Mouse (Mus musculus) left cerebral cortex, postnatal 4 days (tissue): ENCODE results near the gene Kcnk18. TPM values are rescaled to one million over a fixed set of nuclear protein-coding genes. Genes with fewer than 3 reads are reported as not detected.
A peak's percentile ranks its signal among the peaks of the same experiment; 100 is the strongest.

Experiments
- DNase-seq: peaks from one replicate; pipeline ENCODE4 v3.0.0-alpha.2; 2022
- intact Hi-C: fragments of 180-260 bp; cut with DNase I; formaldehyde crosslinking; loops from one replicate; pipeline ENCODE4 v1.15.1; 2025
- total RNA-seq, 2 experiments: library from RNA; stranded (reverse); gene quantifications; 2 replicates each; pipeline ENCODE4 v1.2.3; 2021

Kcnk18 gene
- not detected for total RNA-seq

- intact Hi-C loops = no loop called here
- no peak for DNase-seq
Observed at GRCm38 (mm10) chr19:59218991-59219390, at the start of gene Kcnk18. TSS of gene Kcnk18 (plus strand) at chr19:59219214.

GRCm38 (mm10) chr19:59169936-59170765 lies 48.9 kb upstream of the Kcnk18 start, which contains the start of gene Vax1:
TSS of gene Vax1 (minus strand) at chr19:59170056.
- intact Hi-C loops = no loop called here
- no peak for DNase-seq

- intact Hi-C loops = no loop called here
- DNase-seq = no peak
Observed at GRCm38 (mm10) chr19:59170766-59171095, 48.3 kb upstream of the Kcnk18 start.

GRCm38 (mm10) chr19:59171151-59171870 lies 47.7 kb upstream of the Kcnk18 start:
- intact Hi-C loops = no loop called here
- no peak for DNase-seq

- DNase-seq = no peak
- intact Hi-C loops = no loop called here
Observed at GRCm38 (mm10) chr19:59171871-59172245, 47.2 kb upstream of the Kcnk18 start.

- intact Hi-C loops = no loop called here
- no peak for DNase-seq
Observed at GRCm38 (mm10) chr19:59172781-59173180, 46.2 kb upstream of the Kcnk18 start.

- intact Hi-C loops = no loop called here
- DNase-seq = no peak
Observed at GRCm38 (mm10) chr19:59173341-59174015, 45.5 kb upstream of the Kcnk18 start.

- no peak for DNase-seq
- intact Hi-C loops = no loop called here
Observed at GRCm38 (mm10) chr19:59184000-59184399, 35.0 kb upstream of the Kcnk18 start.

GRCm38 (mm10) chr19:59188981-59189380 lies 30.0 kb upstream of the Kcnk18 start:
- intact Hi-C loops = no loop called here
- DNase-seq = no peak

- no peak for DNase-seq
- intact Hi-C loops = no loop called here
Observed at GRCm38 (mm10) chr19:59190431-59191122, 28.4 kb upstream of the Kcnk18 start.

GRCm38 (mm10) chr19:59191123-59191505 lies 27.9 kb upstream of the Kcnk18 start:
- intact Hi-C loops = no loop called here
- DNase-seq = no peak

GRCm38 (mm10) chr19:59192491-59192890 lies 26.5 kb upstream of the Kcnk18 start:
- intact Hi-C loops = no loop called here
- no peak for DNase-seq

GRCm38 (mm10) chr19:59193456-59193855 lies 25.6 kb upstream of the Kcnk18 start:
- DNase-seq = no peak
- intact Hi-C loops = no loop called here

- DNase-seq = no peak
- intact Hi-C loops = no loop called here
Observed at GRCm38 (mm10) chr19:59193986-59194820, 24.8 kb upstream of the Kcnk18 start.

GRCm38 (mm10) chr19:59195181-59195770 lies 23.7 kb upstream of the Kcnk18 start:
- intact Hi-C loops = loop anchor here (5.0 kb wide), 2 partner anchors 283 to 388 kb away; no protein-coding TSS in a partner anchor
- DNase-seq = no peak

GRCm38 (mm10) chr19:59196111-59196666 lies 22.8 kb upstream of the Kcnk18 start:
- intact Hi-C loops = loop anchor here (5.0 kb wide), 2 partner anchors 284 to 389 kb away; no protein-coding TSS in a partner anchor
- DNase-seq = peak; percentile 72

GRCm38 (mm10) chr19:59198161-59198560 lies 20.9 kb upstream of the Kcnk18 start:
- DNase-seq = peak; percentile 41
- intact Hi-C loops = loop anchor here (5.0 kb wide), 2 partner anchors 286 to 391 kb away; no protein-coding TSS in a partner anchor

- peak; percentile 79 for DNase-seq
- intact Hi-C loops = no loop called here
Observed at GRCm38 (mm10) chr19:59208475-59208874, 10.5 kb upstream of the Kcnk18 start.

GRCm38 (mm10) chr19:59208986-59209385 lies 10.0 kb upstream of the Kcnk18 start:
- intact Hi-C loops = no loop called here
- no peak for DNase-seq
